Mouse (Mus musculus) MEL (cell line): ENCODE data around the gene Amhr2. TPM values are rescaled to one million over a fixed set of nuclear protein-coding genes. Genes with fewer than 3 reads are reported as not detected.

ENCODE experiments used
- DNase-seq: peaks from one replicate; pipeline ENCODE4 v3.0.0; 2011; ENCODE audit warnings: low read depth, low spot score
- H3K27ac ChIP-seq: 2 replicates; pipeline ENCODE4 v1.5.1; 2012; ENCODE audit warnings: low read depth, mild to moderate bottlenecking, control low read depth, low read length, moderate library complexity; ENCODE audit not compliant: control insufficient read depth
- H3K27me3 ChIP-seq, 2 experiments: fragments of 150-350 bp in 1 of 2; sonication (generic) in 1 of 2; 2 replicates each; pipeline ENCODE4 v1.6.1; 2012; ENCODE audit warnings: low read length in 2 of 2, mild to moderate bottlenecking in 2 of 2, improper control_type of control experiment in 1 of 2, moderate library complexity in 1 of 2; ENCODE audit not compliant: insufficient read depth in 2 of 2, control insufficient read depth in 1 of 2
- H3K36me3 ChIP-seq, 2 experiments: 2 replicates each; pipeline ENCODE4 v1.6.1; 2012 to 2014; ENCODE audit warnings: low read length in 2 of 2, improper control_type of control experiment in 1 of 2, inconsistent platforms in 1 of 2, mild to moderate bottlenecking in 1 of 2; ENCODE audit not compliant: insufficient read depth in 2 of 2, control insufficient read depth in 1 of 2
- H3K4me1 ChIP-seq, 2 experiments: fragments of 150-350 bp in 1 of 2; sonication (generic) in 1 of 2; 2 replicates each; pipeline ENCODE4 v1.6.1; 2012; ENCODE audit warnings: low read length in 2 of 2, improper control_type of control experiment in 1 of 2, mild to moderate bottlenecking in 1 of 2; ENCODE audit not compliant: insufficient read depth in 2 of 2, control insufficient read depth in 1 of 2
- H3K4me3 ChIP-seq, 2 experiments: fragments of 150-350 bp in 1 of 2; sonication (generic) in 1 of 2; 2 replicates each; pipeline ENCODE4 v1.5.1; 2012; ENCODE audit warnings: low read depth in 2 of 2, low read length in 2 of 2, mild to moderate bottlenecking in 2 of 2, moderate library complexity in 2 of 2, control low read depth in 1 of 2, improper control_type of control experiment in 1 of 2; ENCODE audit not compliant: control insufficient read depth in 1 of 2, insufficient read depth in 1 of 2
- H3K79me2 ChIP-seq: 2 replicates; pipeline ENCODE4 v1.6.1; 2012; ENCODE audit warnings: mild to moderate bottlenecking, low read length, moderate library complexity; ENCODE audit not compliant: control insufficient read depth, poor library complexity, insufficient read depth
- H3K9ac ChIP-seq: 2 replicates; pipeline ENCODE4 v1.6.1; 2012; ENCODE audit warnings: low read depth, mild to moderate bottlenecking, control low read depth, low read length, moderate library complexity; ENCODE audit not compliant: control insufficient read depth, poor library complexity, severe bottlenecking
- H3K9me3 ChIP-seq: fragments of 150-350 bp; sonication (generic); replicated peaks from 2 replicates; pipeline ENCODE4 v1.6.1; 2012; ENCODE audit warnings: mild to moderate bottlenecking, low read length, improper control_type of control experiment, moderate library complexity; ENCODE audit not compliant: insufficient read depth
- CTCF ChIP-seq, 3 experiments: IDR thresholded peaks in 2 of 3; conservative IDR thresholded peaks in 1 of 3; 2 replicates each; pipeline ENCODE4 v1.5.1; 2011 to 2012; ENCODE audit warnings: low read length in 3 of 3, low read depth in 2 of 3, mild to moderate bottlenecking in 2 of 3, improper control_type of control experiment in 1 of 3, inconsistent platforms in 1 of 3, mixed read lengths in 1 of 3, moderate library complexity in 1 of 3; ENCODE audit not compliant: control insufficient read depth in 1 of 3, insufficient read depth in 1 of 3, poor library complexity in 1 of 3, severe bottlenecking in 1 of 3
- ELF1 ChIP-seq: IDR thresholded peaks from 2 replicates; pipeline ENCODE4 v1.6.1; 2014; ENCODE audit warnings: low read depth, mild to moderate bottlenecking, inconsistent platforms, low read length, improper control_type of control experiment, moderate library complexity
- ETS1 ChIP-seq: IDR thresholded peaks from 2 replicates; pipeline ENCODE4 v1.6.1; 2012; ENCODE audit warnings: low read depth, mild to moderate bottlenecking, inconsistent platforms, low read length, improper control_type of control experiment, moderate library complexity
- GATA1 ChIP-seq: IDR thresholded peaks from 2 replicates; pipeline ENCODE4 v1.6.1; 2011; ENCODE audit warnings: low read depth, low read length, improper control_type of control experiment
- JUND ChIP-seq: IDR thresholded peaks from 2 replicates; pipeline ENCODE4 v1.6.1; 2011; ENCODE audit warnings: low read depth, mild to moderate bottlenecking, improper control_type of control experiment, low read length
- KAT2A ChIP-seq: conservative IDR thresholded peaks from 2 replicates; pipeline ENCODE4 v1.6.1; 2012; ENCODE audit warnings: low read depth, low read length, improper control_type of control experiment, inconsistent platforms
- MAFK ChIP-seq: IDR thresholded peaks from 2 replicates; pipeline ENCODE4 v1.6.1; 2011; ENCODE audit warnings: low read depth, mild to moderate bottlenecking, low read length, improper control_type of control experiment, borderline replicate concordance
- MXI1 ChIP-seq: IDR thresholded peaks from 2 replicates; pipeline ENCODE4 v1.6.1; 2011; ENCODE audit warnings: mild to moderate bottlenecking, low read depth, low read length, improper control_type of control experiment
- MYB ChIP-seq: IDR thresholded peaks from 2 replicates; pipeline ENCODE4 v1.6.1; 2011; ENCODE audit warnings: mild to moderate bottlenecking, low read depth, low read length, improper control_type of control experiment
- NRF1 ChIP-seq: IDR thresholded peaks from 2 replicates; pipeline ENCODE4 v1.6.1; 2014; ENCODE audit warnings: low read depth, mild to moderate bottlenecking, inconsistent platforms, low read length, improper control_type of control experiment, moderate library complexity; ENCODE audit not compliant: poor library complexity, insufficient read depth, severe bottlenecking
- POLR2AphosphoS2 ChIP-seq: IDR thresholded peaks from 2 replicates; pipeline ENCODE4 v1.6.1; 2011; ENCODE audit warnings: low read length, improper control_type of control experiment
- RAD21 ChIP-seq: IDR thresholded peaks from 2 replicates; pipeline ENCODE4 v1.6.1; 2011; ENCODE audit warnings: mild to moderate bottlenecking, low read depth, low read length, improper control_type of control experiment
- RCOR1 ChIP-seq: IDR thresholded peaks from 2 replicates; pipeline ENCODE4 v1.6.1; 2012; ENCODE audit warnings: low read depth, mild to moderate bottlenecking, inconsistent platforms, low read length, improper control_type of control experiment
- SMC3 ChIP-seq: IDR thresholded peaks from 2 replicates; pipeline ENCODE4 v1.6.1; 2011; ENCODE audit warnings: low read depth, low read length, improper control_type of control experiment
- TBP ChIP-seq: IDR thresholded peaks from 2 replicates; pipeline ENCODE4 v1.8.0; 2011; ENCODE audit warnings: low read depth, low read length, improper control_type of control experiment
- TCF12 ChIP-seq: IDR thresholded peaks from 2 replicates; pipeline ENCODE4 v1.6.1; 2014; ENCODE audit warnings: low read depth, mild to moderate bottlenecking, inconsistent platforms, low read length, improper control_type of control experiment, moderate library complexity
- UBTF ChIP-seq: IDR thresholded peaks from 2 replicates; pipeline ENCODE4 v1.6.1; 2012; ENCODE audit warnings: low read depth, mild to moderate bottlenecking, inconsistent platforms, low read length, improper control_type of control experiment, moderate library complexity, borderline replicate concordance; ENCODE audit not compliant: insufficient read depth
- ZKSCAN1 ChIP-seq: IDR thresholded peaks from 2 replicates; pipeline ENCODE4 v1.6.1; 2012; ENCODE audit warnings: low read depth, mild to moderate bottlenecking, inconsistent platforms, low read length, improper control_type of control experiment, moderate library complexity
- ZNF384 ChIP-seq: IDR thresholded peaks from 2 replicates; pipeline ENCODE4 v1.6.1; 2012; ENCODE audit warnings: low read depth, mild to moderate bottlenecking, inconsistent platforms, low read length, improper control_type of control experiment
- polyA plus RNA-seq, 2 experiments: library from polyadenylated mRNA; stranded (reverse) in 1 of 2; unstranded in 1 of 2; fragments of >175 nt in 1 of 2; fragments of >200 nt in 1 of 2; gene quantifications; 2 replicates each; pipeline versions ENCODE4 v1.2.1 to v1.2.4; 2012; ENCODE audit warnings: low replicate concordance in 2 of 2, low read depth in 1 of 2; ENCODE audit not compliant: insufficient read length in 2 of 2, insufficient read depth in 1 of 2, missing spikeins in 1 of 2
- total RNA-seq: library from RNA; depleted of rRNA; stranded (reverse); fragments of 300-350 nt; gene quantifications from 2 replicates; pipeline ENCODE4 v1.2.3, GENCODE M21; 2012

The Amhr2 gene
- total and polyA plus RNA-seq, 3 experiments = 6.9 to 22.7 TPM; not detected in 1

DNA sequence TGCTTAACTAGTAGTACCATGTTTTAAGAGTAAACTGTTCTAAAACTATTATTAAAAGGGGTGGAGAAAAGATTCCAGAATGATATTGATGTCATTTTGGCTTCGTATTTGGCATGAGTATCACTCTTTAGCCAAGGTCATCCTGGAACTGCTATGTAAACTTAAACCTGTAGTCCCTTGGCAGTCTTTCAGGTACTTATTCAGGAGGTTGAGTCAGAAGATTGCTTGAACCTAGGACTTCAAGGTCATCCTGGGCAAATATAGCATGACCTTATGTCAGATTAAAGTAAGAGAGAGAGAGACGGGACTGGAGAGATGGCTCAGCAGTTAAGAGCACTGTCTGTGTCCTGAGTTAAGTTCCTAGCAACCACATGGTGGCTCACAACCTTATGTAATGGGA, 20.5 kb upstream of the Amhr2 start:
- H3K27ac ChIP-seq = no peak overlapping the region
- peaks cover 0 to 5% of the 10 kb centered on the region in 2 experiments; a peak in 2 of 4 replicates for H3K4me1 ChIP-seq
- peaks cover 2% of the 10 kb centered on the region for H3K79me2 ChIP-seq
- peaks cover 10 to 18% of the 10 kb centered on the region in 2 experiments for H3K36me3 ChIP-seq
- no peak for DNase-seq
- H3K9me3 ChIP-seq = no peaks in the 10 kb centered on the region
- H3K27me3 ChIP-seq = no peaks in the 10 kb centered on the region
- no peak overlapping the region for H3K9ac ChIP-seq
- TF ChIP-seq TBP (no peak), UBTF (no peak), JUND (no peak), RAD21 (no peak), MAFK (no peak), ETS1 (no peak), MXI1 (no peak), GATA1 (no peak), NRF1 (no peak), TCF12 (no peak), ZKSCAN1 (no peak), ZNF384 (no peak), SMC3 (no peak), POLR2AphosphoS2 (no peak), RCOR1 (no peak), MYB (no peak), ELF1 (no peak)
- no peak overlapping the region for H3K4me3 ChIP-seq

- no peaks in the 10 kb centered on the region for H3K27me3 ChIP-seq
- H3K27ac ChIP-seq = no peak overlapping the region
- no peak overlapping the region for H3K4me3 ChIP-seq
- H3K36me3 ChIP-seq = peaks cover 5 to 33% of the 10 kb centered on the region in 2 experiments; a peak in 3 of 4 replicates
- peaks cover 0 to 3% of the 10 kb centered on the region in 2 experiments; a peak in 2 of 4 replicates for H3K4me1 ChIP-seq
- no peak overlapping the region for H3K9ac ChIP-seq
- peaks cover 2% of the 10 kb centered on the region for H3K79me2 ChIP-seq
- TF ChIP-seq SMC3 = no peak
- TF ChIP-seq MAFK = peak; percentile 95
- TF ChIP-seq CTCF (IDR thresholded peaks at IDR 0.05 in 2 of 3, conservative IDR thresholded peaks at IDR 0.05 in 1 of 3; ENCODE audit: control insufficient read depth in 1 of 3, insufficient read depth in 1 of 3, low read depth in 2 of 3, low read length in 3 of 3, poor library complexity in 1 of 3, severe bottlenecking in 1 of 3) = no peak
- no peak for TF ChIP-seq KAT2A
- no peaks in the 10 kb centered on the region for H3K9me3 ChIP-seq
- DNase-seq = no peak
These were observed 18.2 kb upstream of the Amhr2 start for GRCm38 (mm10) chr15:102426963-102427362.
